Mouse (Mus musculus) kidney, adult 10 weeks (tissue): ENCODE data around the gene Zfp947. TPM values are rescaled to one million over a fixed set of nuclear protein-coding genes. Genes with fewer than 3 reads are reported as not detected.

Source experiments
- polyA plus RNA-seq: library from polyadenylated mRNA; stranded (reverse); fragments of 350-450 nt; fragmentation: Illumina TruSeq; extraction: RNeasy Lipid Tissue Mini Kit (QIAGEN cat#74804); gene quantifications from one replicate; pipeline ENCODE4 v1.2.3, GENCODE M21; 2014; ENCODE audit warnings: low read depth, low replicate concordance

Zfp947 gene
- 7.5 TPM for polyA plus RNA-seq

GRCm38 (mm10) chr17:22165722-22166294 is at the start of gene Zfp947:
Gene Zfp947, minus strand, starts transcription at chr17:22166190.

Other genes starting within 250 kb of the Zfp947 start
- 63.2 TPM for gene Zfp942, start 203.7 kb downstream of the Zfp947 start, polyA plus RNA-seq
- gene Zfp943, start 203.6 kb downstream of the Zfp947 start, polyA plus RNA-seq = 70.5 TPM
- 25.5 TPM for gene Zfp994, start 59.4 kb upstream of the Zfp947 start, polyA plus RNA-seq
- gene CT030661.1, start 148.6 kb upstream of the Zfp947 start, polyA plus RNA-seq = 48.0 TPM
- gene Zfp944, start 195.2 kb upstream of the Zfp947 start, polyA plus RNA-seq = 47.3 TPM
- gene Zfp758, start 195.3 kb upstream of the Zfp947 start, polyA plus RNA-seq = 49.9 TPM